Mouse (Mus musculus): Measurements from ENCODE around the gene Gm3448. TPM values are rescaled to one million over a fixed set of nuclear protein-coding genes. Genes with fewer than 3 reads are reported as not detected.
A peak's percentile ranks its signal among the peaks of the same experiment; 100 is the strongest.
"Not testable (repeated sequence)": the region's sequence is repeated elsewhere in the genome, so short reads cannot be mapped to it uniquely, and the experiment has no call there.

The Gm3448 gene
- polyA plus RNA-seq, 1 experiment: not detected

DNA sequence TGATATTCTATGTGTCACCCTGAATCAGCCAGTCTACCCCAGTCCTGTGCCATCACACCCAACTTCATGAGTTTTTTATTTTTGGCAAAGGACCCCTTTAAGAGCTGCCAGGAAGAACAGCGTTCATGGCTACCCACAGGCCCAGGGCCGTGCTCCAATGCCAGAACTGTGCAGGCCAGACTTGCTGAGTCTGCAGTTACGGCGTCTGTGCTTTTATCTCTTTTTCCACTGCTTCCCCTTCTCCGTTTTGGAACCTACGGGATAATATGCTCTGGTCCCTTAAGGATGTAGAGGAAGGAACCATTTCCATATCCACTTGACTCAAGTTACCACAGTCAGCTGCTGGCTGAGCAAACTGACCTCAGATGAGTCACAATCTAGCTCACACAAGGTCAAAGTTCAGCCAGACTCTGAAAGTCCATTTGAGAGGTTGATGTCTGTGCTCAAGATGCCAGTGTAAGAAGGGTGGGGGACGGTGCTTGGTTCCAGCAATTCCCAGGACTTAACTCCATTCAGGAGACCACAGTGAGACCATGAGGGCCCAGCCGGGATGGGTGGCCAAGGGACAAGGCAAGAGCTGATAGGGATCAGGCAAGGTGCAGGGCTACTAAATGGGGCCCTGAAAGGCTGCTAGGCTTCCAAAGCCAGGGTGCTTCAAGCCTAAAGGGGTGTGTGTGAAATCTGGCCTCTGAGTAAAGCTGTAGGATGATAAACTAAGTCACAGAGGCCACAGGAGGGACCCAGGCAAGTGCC lies 26.9 kb upstream of the Gm3448 start:
- 79% methylated on average over 8 of the region's 8 CpGs for WGBS
- Histone ChIP-seq H3K27ac (ENCODE audit: insufficient read depth, low read depth, low read length) (no peak overlapping the region), H3K4me1 (ENCODE audit: control insufficient read depth, insufficient read depth, low read length) (peaks cover 8% of the 10 kb centered on the region), H3K4me3 (ENCODE audit: insufficient read depth, low read depth, low read length) (no peak overlapping the region)
- no peak for TF ChIP-seq POLR2A (IDR thresholded peaks at IDR 0.05; ENCODE audit: insufficient read depth, low read depth, low read length)
- TF ChIP-seq CTCF (IDR thresholded peaks at IDR 0.05; ENCODE audit: insufficient read depth, low read depth, low read length): no peak

DNA sequence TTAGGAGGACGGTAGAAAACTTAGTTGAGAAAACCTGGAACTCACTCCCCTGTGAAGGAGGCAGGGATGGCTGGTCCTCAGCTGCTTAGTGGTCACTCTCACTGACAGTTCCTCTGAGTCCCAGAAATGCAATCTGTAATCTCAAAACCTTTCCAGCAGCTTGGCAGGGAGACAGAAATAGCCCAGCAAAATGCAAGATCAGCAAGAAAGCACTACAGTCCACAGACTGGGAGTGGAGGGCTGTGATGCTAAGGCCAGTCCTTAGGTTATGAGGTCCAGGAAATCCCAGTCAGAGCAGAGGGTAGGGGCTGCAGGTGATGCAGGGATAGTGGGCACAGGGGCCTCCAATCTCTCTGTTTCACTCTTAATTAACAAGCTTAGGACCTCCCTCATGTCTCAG lies 25.6 kb upstream of the Gm3448 start:
- 93% methylated on average over 1 of the region's 1 CpGs for WGBS
- H3K4me3 ChIP-seq (ENCODE audit: insufficient read depth, low read depth, low read length): no peak overlapping the region
- TF ChIP-seq POLR2A (IDR thresholded peaks at IDR 0.05; ENCODE audit: insufficient read depth, low read depth, low read length) (no peak), CTCF (IDR thresholded peaks at IDR 0.05; ENCODE audit: insufficient read depth, low read depth, low read length) (no peak)

DNA sequence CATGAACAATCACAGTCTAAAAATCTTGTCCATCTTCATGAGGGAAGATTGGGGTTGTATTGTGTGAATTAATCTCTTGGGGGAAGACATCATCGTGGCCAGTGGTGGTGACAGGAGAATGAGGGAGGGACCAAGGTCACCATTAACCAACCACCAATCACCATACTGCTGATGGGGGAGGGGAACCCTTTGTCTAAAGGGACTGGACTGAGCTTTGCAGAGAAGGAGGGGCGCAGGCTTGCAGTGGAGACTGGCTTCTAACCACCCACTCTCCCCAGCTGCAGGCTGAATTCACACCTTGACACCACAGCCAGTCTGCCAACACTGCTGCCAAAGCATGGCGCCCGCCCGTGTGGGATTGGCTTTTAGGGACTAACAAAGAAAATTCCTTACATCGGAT lies 24.7 kb upstream of the Gm3448 start:
- no peak overlapping the region for H3K27ac ChIP-seq (ENCODE audit: insufficient read depth, low read depth, low read length)
- 57% methylated on average over 6 of the region's 6 CpGs for WGBS
- TF ChIP-seq CTCF (IDR thresholded peaks at IDR 0.05; ENCODE audit: insufficient read depth, low read depth, low read length): no peak
- 0 out of 2 replicates have a peak overlapping the region, but pooled peaks have one; percentile 12 for H3K4me3 ChIP-seq (ENCODE audit: insufficient read depth, low read depth, low read length)
- peaks cover 8% of the 10 kb centered on the region for H3K4me1 ChIP-seq (ENCODE audit: control insufficient read depth, insufficient read depth, low read length)

More for the DNA sequence above, 25.6 kb upstream of the Gm3448 start:
- H3K4me1 ChIP-seq (ENCODE audit: control insufficient read depth, insufficient read depth, low read length): peaks cover 8% of the 10 kb centered on the region
- no peak overlapping the region for H3K27ac ChIP-seq (ENCODE audit: insufficient read depth, low read depth, low read length)

DNA sequence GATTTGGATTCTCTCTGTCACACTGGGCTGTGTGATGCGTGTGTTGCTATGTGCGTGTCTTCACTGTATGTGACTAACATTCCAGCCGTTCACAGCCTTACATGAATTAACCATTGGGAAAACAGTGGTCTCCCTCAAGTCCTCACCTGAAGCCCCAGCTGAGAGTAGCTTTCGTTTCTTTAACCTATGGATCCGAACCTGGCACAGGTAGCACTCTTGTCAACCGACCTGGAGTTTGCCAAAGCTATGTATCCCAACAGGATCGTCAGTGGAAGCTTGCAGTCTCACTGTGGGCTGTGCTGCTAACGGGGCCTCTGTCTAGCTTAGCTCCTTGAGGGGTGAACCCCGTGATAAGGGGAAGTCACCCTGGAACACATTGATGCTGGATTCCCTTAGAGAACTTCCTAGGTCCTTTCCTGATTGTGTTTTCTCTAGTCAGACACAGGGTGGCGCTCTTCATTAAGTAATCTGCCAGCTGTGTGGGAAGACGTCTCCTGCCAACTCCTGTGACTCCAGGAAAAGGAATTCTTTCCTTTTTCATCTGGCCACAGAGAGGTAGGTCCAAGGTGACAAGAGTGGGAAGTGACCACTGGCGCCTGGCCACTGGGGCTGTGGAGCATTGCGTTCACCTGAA lies 24.2 kb upstream of the Gm3448 start:
- peaks cover 8% of the 10 kb centered on the region for H3K4me1 ChIP-seq (ENCODE audit: control insufficient read depth, insufficient read depth, low read length)
- H3K4me3 ChIP-seq (ENCODE audit: insufficient read depth, low read depth, low read length): 0 out of 2 replicates have a peak overlapping the region, but pooled peaks have one; percentile 12
- TF ChIP-seq POLR2A (IDR thresholded peaks at IDR 0.05; ENCODE audit: insufficient read depth, low read depth, low read length) (no peak), CTCF (IDR thresholded peaks at IDR 0.05; ENCODE audit: insufficient read depth, low read depth, low read length) (0 out of 2 replicates have a peak, but pooled peaks have one; percentile 22)
- no peak overlapping the region for H3K27ac ChIP-seq (ENCODE audit: insufficient read depth, low read depth, low read length)
- 41% methylated on average over 13 of the region's 13 CpGs for WGBS

DNA sequence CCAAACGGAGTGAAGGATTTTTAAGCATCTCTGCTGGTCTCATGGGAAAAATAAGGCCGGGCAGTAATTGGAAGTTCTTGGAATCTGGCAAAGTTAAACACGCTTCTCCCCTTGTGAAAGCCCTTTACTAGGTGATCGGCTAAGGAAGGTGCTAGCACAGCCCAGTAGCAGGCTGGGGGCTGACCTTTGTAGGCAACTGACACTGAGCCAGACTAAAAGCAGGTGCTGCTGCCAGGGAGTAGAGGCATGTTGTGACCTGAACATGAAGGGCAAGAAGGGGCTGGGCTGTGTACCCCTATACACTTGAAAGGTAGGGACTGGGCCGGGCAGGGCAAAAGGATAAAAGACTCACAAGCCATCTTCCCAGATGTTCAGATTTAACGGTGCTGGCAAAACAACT lies 19.0 kb upstream of the Gm3448 start:
- no peak for TF ChIP-seq CTCF (IDR thresholded peaks at IDR 0.05; ENCODE audit: insufficient read depth, low read depth, low read length)
- TF ChIP-seq POLR2A (IDR thresholded peaks at IDR 0.05; ENCODE audit: insufficient read depth, low read depth, low read length): no peak
- WGBS: 93% methylated on average over 6 of the region's 6 CpGs
- Histone ChIP-seq H3K27ac (ENCODE audit: insufficient read depth, low read depth, low read length) (no peak overlapping the region), H3K4me3 (ENCODE audit: insufficient read depth, low read depth, low read length) (no peak overlapping the region), H3K4me1 (ENCODE audit: control insufficient read depth, insufficient read depth, low read length) (no peaks in the 10 kb centered on the region)

DNA sequence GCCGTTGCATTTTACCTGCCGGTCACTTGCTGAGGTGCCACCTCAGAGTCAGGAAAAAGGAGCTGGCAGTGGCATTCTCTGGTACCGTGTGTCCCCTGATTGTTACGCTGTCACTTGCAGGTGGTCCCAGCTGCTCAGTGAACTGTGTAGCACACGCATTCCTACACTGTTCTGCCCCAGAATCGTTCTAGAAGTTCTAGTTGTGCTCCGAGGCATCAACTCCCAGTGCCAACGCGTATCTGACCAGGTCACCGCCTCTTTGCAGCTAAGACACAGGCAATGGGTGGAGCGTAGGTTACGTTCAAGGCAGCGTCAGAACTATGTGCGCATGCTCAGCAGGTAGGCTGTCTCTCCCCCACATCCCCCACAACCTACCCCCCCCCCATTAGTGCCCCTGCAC lies 18.3 kb upstream of the Gm3448 start:
- Histone ChIP-seq H3K4me3 (ENCODE audit: insufficient read depth, low read depth, low read length) (no peak overlapping the region), H3K4me1 (ENCODE audit: control insufficient read depth, insufficient read depth, low read length) (no peaks in the 10 kb centered on the region), H3K27ac (ENCODE audit: insufficient read depth, low read depth, low read length) (no peak overlapping the region)
- WGBS: 94% methylated on average over 14 of the region's 14 CpGs
- no peak for TF ChIP-seq CTCF (IDR thresholded peaks at IDR 0.05; ENCODE audit: insufficient read depth, low read depth, low read length)
- TF ChIP-seq POLR2A (IDR thresholded peaks at IDR 0.05; ENCODE audit: insufficient read depth, low read depth, low read length): no peak

DNA sequence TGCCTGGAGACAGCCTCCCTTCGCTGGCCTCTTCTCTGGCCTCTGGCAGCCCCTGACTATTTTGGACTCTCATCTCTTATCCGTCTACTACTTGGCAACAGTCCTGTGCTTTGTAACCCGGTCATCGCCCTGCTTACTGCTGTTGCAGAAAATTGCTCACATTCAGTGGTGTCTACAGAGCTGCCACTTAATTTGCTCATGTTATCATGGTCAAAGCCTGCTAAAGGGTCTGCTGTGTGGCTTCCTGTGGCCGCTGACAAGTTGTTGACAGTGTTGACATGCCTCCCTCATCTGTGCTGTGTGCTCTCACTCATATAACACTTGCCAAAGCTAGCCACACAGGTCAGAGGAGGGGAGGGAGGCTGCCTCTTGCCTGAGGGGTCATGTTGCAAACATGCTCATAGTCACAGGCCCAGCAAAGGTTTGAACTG lies 16.8 kb upstream of the Gm3448 start:
- 82% methylated on average over 5 of the region's 5 CpGs for WGBS
- TF ChIP-seq CTCF (IDR thresholded peaks at IDR 0.05; ENCODE audit: insufficient read depth, low read depth, low read length): no peak
- no peak for TF ChIP-seq POLR2A (IDR thresholded peaks at IDR 0.05; ENCODE audit: insufficient read depth, low read depth, low read length)
- no peak overlapping the region for H3K27ac ChIP-seq (ENCODE audit: insufficient read depth, low read depth, low read length)
- H3K4me3 ChIP-seq (ENCODE audit: insufficient read depth, low read depth, low read length): no peak overlapping the region
- no peaks in the 10 kb centered on the region for H3K4me1 ChIP-seq (ENCODE audit: control insufficient read depth, insufficient read depth, low read length)

DNA sequence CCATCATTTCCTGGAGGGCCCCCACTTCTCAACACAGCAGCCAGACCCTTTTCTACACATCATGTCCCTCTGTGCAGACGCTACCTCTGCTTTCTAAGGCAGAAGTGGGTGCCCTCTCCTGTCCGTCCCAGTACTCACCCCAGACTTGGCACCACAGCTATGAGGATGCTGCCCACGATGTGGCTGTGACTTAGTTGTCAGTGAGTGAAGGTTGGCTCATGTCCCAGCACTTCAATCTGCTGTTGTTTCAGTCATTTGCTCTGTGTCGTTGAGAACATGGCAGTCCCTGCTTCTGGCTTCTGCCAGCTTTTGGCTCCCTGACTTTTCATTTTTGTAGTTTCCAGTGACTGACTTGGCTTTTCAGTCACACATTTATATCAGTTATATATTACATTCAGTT lies 14.6 kb upstream of the Gm3448 start:
- no peaks in the 10 kb centered on the region for H3K4me1 ChIP-seq (ENCODE audit: control insufficient read depth, insufficient read depth, low read length)
- H3K4me3 ChIP-seq (ENCODE audit: insufficient read depth, low read depth, low read length): no peak overlapping the region
- H3K27ac ChIP-seq (ENCODE audit: insufficient read depth, low read depth, low read length): no peak overlapping the region
- TF ChIP-seq POLR2A (IDR thresholded peaks at IDR 0.05; ENCODE audit: insufficient read depth, low read depth, low read length): no peak
- TF ChIP-seq CTCF (IDR thresholded peaks at IDR 0.05; ENCODE audit: insufficient read depth, low read depth, low read length): no peak
- 48% methylated on average over 4 of the region's 4 CpGs for WGBS

DNA sequence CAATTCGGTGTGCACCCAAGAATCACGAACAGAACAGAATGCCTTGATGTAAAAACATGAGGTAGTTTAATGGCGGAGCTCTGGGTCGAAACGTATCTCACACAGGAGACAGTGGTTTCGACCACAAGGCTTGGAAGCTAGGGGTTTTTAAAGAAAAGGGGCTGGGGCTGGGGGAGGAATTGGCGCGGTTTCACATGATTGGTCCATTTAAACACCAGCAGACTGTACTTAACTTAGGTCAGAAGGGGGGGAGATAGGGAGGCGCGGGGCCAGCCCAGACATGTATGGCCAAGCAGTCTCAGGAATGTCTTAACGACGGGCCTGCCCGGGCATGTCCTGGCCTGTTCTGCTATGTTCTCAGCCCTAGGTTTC lies 12.5 kb upstream of the Gm3448 start:
- H3K27ac ChIP-seq (ENCODE audit: insufficient read depth, low read depth, low read length); H3K4me1 ChIP-seq (ENCODE audit: control insufficient read depth, insufficient read depth, low read length); H3K4me3 ChIP-seq (ENCODE audit: insufficient read depth, low read depth, low read length): not testable (repeated sequence)
- 82% methylated on average over 13 of the region's 13 CpGs for WGBS

DNA sequence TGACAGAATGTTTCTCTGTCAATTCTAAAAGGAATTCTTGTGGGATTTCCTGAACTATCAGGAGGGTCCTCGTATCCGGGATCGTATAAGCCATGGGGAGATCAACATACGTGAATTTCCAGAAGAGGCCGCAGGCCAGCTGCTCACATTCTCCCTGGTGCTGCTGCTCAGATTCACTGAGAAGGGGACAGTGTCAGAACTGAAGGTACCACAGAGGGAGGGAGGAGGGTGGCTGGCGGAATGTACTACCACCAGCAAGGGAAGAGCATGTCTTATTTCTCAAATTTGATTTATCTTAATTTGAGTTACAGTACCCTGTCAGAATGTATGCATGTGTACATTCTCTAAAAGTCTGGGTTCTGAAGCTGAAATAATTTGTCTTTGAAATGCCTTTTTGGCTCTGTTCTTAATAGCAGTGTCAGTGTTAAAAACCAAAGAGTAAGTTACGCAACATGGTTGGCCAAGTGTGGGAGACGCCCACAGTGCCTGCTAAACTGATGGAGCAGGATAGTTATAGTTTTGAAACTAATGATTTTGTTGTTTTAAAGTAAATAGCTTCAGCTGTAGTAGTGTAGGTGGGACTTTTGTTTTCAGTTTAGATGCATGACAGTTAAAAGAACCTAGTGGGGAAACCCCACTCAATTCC lies 12.0 kb upstream of the Gm3448 start:
- H3K4me3 ChIP-seq (ENCODE audit: insufficient read depth, low read depth, low read length); H3K27ac ChIP-seq (ENCODE audit: insufficient read depth, low read depth, low read length); H3K4me1 ChIP-seq (ENCODE audit: control insufficient read depth, insufficient read depth, low read length): not testable (repeated sequence)
- 83% methylated on average over 6 of the region's 8 CpGs for WGBS

DNA sequence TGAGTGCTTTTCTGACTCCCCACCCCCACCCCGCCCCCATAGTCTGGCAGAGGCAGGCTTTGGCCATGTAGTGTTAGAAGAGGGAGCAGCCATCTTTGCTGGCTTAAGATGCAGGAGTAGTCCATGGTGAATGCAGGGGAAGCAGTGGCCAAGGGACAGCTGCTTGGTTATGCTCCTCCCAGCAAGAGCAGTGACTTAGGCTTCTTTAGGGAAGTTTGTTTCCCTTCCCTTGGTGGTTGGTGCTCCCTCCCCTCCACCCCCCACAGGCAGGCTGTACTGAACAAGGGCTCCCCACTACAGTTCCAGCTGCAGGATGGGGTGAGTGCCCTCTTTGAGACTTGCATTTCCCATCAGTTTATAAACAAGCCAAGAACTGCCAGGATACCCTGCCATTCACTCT lies 11.4 kb upstream of the Gm3448 start:
- not testable (repeated sequence) for H3K4me1 ChIP-seq (ENCODE audit: control insufficient read depth, insufficient read depth, low read length); H3K4me3 ChIP-seq (ENCODE audit: insufficient read depth, low read depth, low read length); H3K27ac ChIP-seq (ENCODE audit: insufficient read depth, low read depth, low read length)
- 52% methylated on average over 1 of the region's 1 CpGs for WGBS

DNA sequence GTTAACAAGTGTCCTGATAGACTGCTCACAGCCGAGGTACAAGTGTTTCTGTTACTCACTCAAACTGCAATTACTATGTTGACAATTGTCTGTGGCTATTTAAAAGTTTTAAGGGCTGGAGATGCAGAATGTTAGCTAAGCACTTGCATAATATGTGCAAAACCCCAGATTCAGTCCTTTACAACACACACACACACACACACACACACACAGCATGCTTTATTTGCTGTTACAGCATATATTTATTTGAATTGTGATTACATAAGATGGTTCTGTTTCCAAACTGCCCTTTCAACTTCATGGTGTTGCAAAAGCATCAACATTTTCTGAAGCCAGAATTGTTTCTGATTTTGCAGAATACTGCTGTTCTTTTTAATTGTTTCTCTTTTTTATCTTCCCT lies 9.0 kb upstream of the Gm3448 start:
- WGBS: no CpG with 5 or more reads among the region's 1 CpGs
- not testable (repeated sequence) for H3K4me3 ChIP-seq (ENCODE audit: insufficient read depth, low read depth, low read length); H3K4me1 ChIP-seq (ENCODE audit: control insufficient read depth, insufficient read depth, low read length); H3K27ac ChIP-seq (ENCODE audit: insufficient read depth, low read depth, low read length)

DNA sequence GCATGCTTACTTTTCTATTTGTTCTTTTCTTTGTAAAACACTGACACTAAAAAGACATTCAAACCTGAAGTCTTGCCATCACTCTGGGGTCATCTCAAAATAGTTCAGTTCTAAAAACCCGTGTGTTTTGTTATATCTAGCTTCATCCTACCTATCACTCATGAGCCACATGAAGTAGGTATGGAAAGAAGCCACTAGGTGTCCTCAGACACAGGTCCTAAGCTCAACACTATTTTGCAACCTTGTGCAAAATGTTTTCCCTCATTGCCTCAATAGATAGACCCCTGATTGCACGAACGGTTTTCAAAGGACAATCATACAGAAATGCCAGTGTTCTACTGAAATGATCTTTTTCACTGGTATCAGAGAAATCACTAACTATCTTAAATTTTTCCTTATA lies 882 bp downstream of the Gm3448 start:
- H3K27ac ChIP-seq (ENCODE audit: insufficient read depth, low read depth, low read length); H3K4me3 ChIP-seq (ENCODE audit: insufficient read depth, low read depth, low read length); H3K4me1 ChIP-seq (ENCODE audit: control insufficient read depth, insufficient read depth, low read length): not testable (repeated sequence)
- no CpG with 5 or more reads among the region's 3 CpGs for WGBS

Data from olfactory bulb, adult 2 months (tissue).